Mouse (Mus musculus): ENCODE measurements around the gene Col27a1. TPM values are rescaled to one million over a fixed set of nuclear protein-coding genes. Genes with fewer than 3 reads are reported as not detected.

Col27a1 gene
- polyA plus RNA-seq, 1 experiment from 2014 or later = 18.5 TPM

DNA sequence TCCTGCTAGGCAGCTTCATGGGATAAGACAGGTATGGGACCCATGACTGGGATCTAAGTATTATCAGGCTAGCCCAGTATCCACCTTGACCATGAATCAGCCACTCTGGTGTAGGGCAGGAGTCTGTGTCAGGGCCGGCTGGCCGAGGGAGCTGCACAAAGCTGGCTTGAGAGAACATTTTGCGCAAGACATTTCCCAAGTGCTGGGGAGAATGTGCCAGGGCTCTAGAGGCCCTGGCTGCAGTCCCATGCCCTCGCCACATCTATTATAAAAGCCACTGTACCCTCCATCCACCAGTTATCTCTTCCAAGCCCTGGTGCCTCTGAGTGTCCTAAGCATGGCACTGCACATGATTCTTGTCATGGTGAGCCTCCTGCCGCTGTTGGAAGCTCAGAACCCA lies 148.3 kb downstream of the Col27a1 start, which contains the start of gene Orm2:
Gene Orm2, plus strand, starts transcription at position 300 of the 400 bp plus-strand sequence.
- no peaks in the 10 kb centered on the region for H3K9me3 ChIP-seq (ENCODE audit: control insufficient read depth, low read length)
- WGBS = 89% methylated on average over 5 of the region's 5 CpGs

DNA sequence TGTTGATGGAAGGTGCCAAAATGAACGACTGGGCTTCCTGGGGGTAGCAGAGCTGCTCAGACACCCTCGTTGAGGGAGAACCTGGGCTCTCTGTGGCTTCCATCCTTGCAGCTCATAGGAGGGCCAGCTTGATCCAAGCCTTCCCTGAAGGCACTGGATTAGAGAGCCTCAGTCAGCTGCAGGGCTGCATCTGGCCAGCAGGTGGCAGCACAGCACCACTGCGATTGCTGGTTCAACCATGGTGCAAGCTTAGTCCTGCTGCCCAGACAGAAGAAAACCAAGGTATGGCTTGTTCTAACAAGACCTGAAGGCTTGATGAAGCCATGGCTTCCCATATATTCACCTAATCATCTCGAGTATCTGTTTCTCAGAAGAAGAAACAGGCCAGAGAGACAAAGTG lies 154.8 kb downstream of the Col27a1 start:
- Histone ChIP-seq H3K4me1 (replicated peaks; ENCODE audit: control insufficient read depth, insufficient read depth, low read length) (no peaks in the 10 kb centered on the region), H3K4me2 (ENCODE audit: low read length) (no peak overlapping the region), H3K4me3 (ENCODE audit: low read depth, low read length) (no peak overlapping the region), H3K27me3 (replicated peaks; ENCODE audit: control insufficient read depth, insufficient read depth, low read length) (no peaks in the 10 kb centered on the region), H3K27ac (ENCODE audit: low read depth) (no peak overlapping the region), H3K9me3 (ENCODE audit: control insufficient read depth, low read length) (no peaks in the 10 kb centered on the region), H3K9ac (ENCODE audit: low read length) (no peak overlapping the region), H3K36me3 (ENCODE audit: control insufficient read depth, insufficient read depth, low read length) (peaks cover 56% of the 10 kb centered on the region)
- ATAC-seq (replicated peaks; ENCODE audit: low FRiP score, low TSS enrichment, low read depth) (0 out of 2 replicates have a peak, but pooled peaks have one; percentile 44), DNase-seq (ENCODE audit: low spot score) (peak; percentile 94)
- 21% methylated on average over 4 of the region's 4 CpGs for WGBS

More for the DNA sequence above, 148.3 kb downstream of the Col27a1 start, which contains the start of gene Orm2:
- H3K36me3 ChIP-seq (ENCODE audit: control insufficient read depth, insufficient read depth, low read length) = peaks cover under 1% of the 10 kb centered on the region
- no peak within 1 kb of the TSS for H3K9ac ChIP-seq (ENCODE audit: low read length)
- DNase-seq (ENCODE audit: low spot score) = no peak
- no peak within 1 kb of the TSS for H3K27ac ChIP-seq (ENCODE audit: low read depth)
- H3K27me3 ChIP-seq (replicated peaks; ENCODE audit: control insufficient read depth, insufficient read depth, low read length) = no peaks in the 10 kb centered on the region
- H3K4me1 ChIP-seq (replicated peaks; ENCODE audit: control insufficient read depth, insufficient read depth, low read length) = no peaks in the 10 kb centered on the region
- no peak for ATAC-seq (replicated peaks; ENCODE audit: low FRiP score, low TSS enrichment, low read depth)
- no peak within 1 kb of the TSS for H3K4me2 ChIP-seq (ENCODE audit: low read length)
- H3K4me3 ChIP-seq (ENCODE audit: low read depth, low read length) = no peak within 1 kb of the TSS

DNA sequence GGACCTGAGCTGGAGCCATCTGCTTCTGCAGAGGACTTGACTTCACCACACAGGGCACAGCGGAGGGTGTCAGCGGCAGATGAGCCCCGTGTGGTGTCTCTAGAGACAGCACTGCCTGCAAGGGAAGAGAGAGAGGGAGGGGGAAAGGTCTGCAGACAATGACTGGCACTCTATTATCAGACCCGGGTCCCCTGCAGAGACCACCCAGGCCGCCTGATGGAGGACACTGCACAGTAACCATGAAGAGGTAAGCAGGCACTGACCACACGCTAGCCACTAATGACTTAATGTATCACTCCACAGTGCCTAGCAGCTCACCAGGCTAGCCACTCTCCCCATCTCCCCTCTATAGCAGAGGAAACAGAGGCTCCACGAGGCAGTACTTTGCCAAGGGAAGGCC lies 157.1 kb downstream of the Col27a1 start:
- ATAC-seq (replicated peaks; ENCODE audit: low FRiP score, low TSS enrichment, low read depth) (no peak), DNase-seq (ENCODE audit: low spot score) (no peak)
- WGBS = 63% methylated on average over 7 of the region's 7 CpGs
- peaks cover 75% of the 10 kb centered on the region for H3K36me3 ChIP-seq (ENCODE audit: control insufficient read depth, insufficient read depth, low read length)
- no peak overlapping the region for H3K9ac ChIP-seq (ENCODE audit: low read length)
- no peaks in the 10 kb centered on the region for H3K4me1 ChIP-seq (replicated peaks; ENCODE audit: control insufficient read depth, insufficient read depth, low read length)
- no peak overlapping the region for H3K27ac ChIP-seq (ENCODE audit: low read depth)
- no peaks in the 10 kb centered on the region for H3K27me3 ChIP-seq (replicated peaks; ENCODE audit: control insufficient read depth, insufficient read depth, low read length)
- H3K4me3 ChIP-seq (ENCODE audit: low read depth, low read length) = no peak overlapping the region
- H3K4me2 ChIP-seq (ENCODE audit: low read length) = no peak overlapping the region
- H3K9me3 ChIP-seq (ENCODE audit: control insufficient read depth, low read length) = no peaks in the 10 kb centered on the region

DNA sequence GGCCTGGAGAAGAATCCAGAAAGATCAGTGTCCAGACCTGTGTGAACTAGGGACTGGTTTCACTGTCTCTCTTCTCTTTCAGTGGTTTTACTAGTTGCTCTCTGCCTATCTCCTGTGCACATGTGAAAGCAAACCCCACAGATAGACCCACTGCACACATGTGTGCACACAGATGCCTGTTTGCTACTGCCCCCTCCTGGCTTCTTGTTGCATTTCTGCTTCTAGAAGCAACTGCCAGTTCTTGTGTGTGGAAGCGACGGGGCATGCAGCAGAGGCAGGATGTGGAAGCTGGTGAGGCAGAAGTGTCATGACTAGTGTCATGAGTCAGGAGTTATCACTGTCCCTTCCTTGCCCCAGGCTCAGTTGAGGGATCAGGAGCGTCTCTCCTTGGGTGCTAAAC lies 158.1 kb downstream of the Col27a1 start:
- Histone ChIP-seq H3K4me3 (ENCODE audit: low read depth, low read length) (no peak overlapping the region), H3K9ac (ENCODE audit: low read length) (no peak overlapping the region), H3K27me3 (replicated peaks; ENCODE audit: control insufficient read depth, insufficient read depth, low read length) (no peaks in the 10 kb centered on the region), H3K4me2 (ENCODE audit: low read length) (no peak overlapping the region), H3K9me3 (ENCODE audit: control insufficient read depth, low read length) (no peaks in the 10 kb centered on the region), H3K27ac (ENCODE audit: low read depth) (no peak overlapping the region), H3K36me3 (ENCODE audit: control insufficient read depth, insufficient read depth, low read length) (peaks cover 85% of the 10 kb centered on the region), H3K4me1 (replicated peaks; ENCODE audit: control insufficient read depth, insufficient read depth, low read length) (no peaks in the 10 kb centered on the region)
- ATAC-seq (replicated peaks; ENCODE audit: low FRiP score, low TSS enrichment, low read depth) (no peak), DNase-seq (ENCODE audit: low spot score) (peak; percentile 58)
- WGBS = 59% methylated on average over 3 of the region's 3 CpGs

DNA sequence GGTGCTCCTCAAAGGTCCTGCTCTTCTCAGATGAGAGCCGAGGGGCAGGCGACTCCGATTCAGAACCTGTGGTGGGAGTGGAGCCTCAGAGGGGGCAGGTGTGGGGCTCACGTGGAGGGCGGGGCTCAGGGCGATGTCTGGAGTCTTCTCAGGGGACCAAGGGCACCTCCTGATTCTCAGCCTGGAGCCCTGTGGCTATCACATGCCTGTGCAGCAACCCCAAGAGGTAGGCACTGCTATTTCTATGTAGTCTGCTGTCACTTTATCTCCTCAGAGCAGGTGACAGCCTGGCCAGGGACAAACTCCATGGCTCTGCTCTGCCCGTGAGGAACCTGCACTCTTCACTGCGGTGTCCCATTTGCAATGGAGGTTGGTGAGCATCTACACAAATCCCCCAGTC lies 159.6 kb downstream of the Col27a1 start:
- no peaks in the 10 kb centered on the region for H3K27me3 ChIP-seq (replicated peaks; ENCODE audit: control insufficient read depth, insufficient read depth, low read length)
- H3K4me3 ChIP-seq (ENCODE audit: low read depth, low read length) = no peak overlapping the region
- no peak overlapping the region for H3K9ac ChIP-seq (ENCODE audit: low read length)
- 94% methylated on average over 8 of the region's 8 CpGs for WGBS
- ATAC-seq (replicated peaks; ENCODE audit: low FRiP score, low TSS enrichment, low read depth) (no peak), DNase-seq (ENCODE audit: low spot score) (no peak)
- no peak overlapping the region for H3K27ac ChIP-seq (ENCODE audit: low read depth)
- no peak overlapping the region for H3K4me2 ChIP-seq (ENCODE audit: low read length)
- H3K36me3 ChIP-seq (ENCODE audit: control insufficient read depth, insufficient read depth, low read length) = peaks cover 86% of the 10 kb centered on the region
- H3K4me1 ChIP-seq (replicated peaks; ENCODE audit: control insufficient read depth, insufficient read depth, low read length) = no peaks in the 10 kb centered on the region
- no peaks in the 10 kb centered on the region for H3K9me3 ChIP-seq (ENCODE audit: control insufficient read depth, low read length)

DNA sequence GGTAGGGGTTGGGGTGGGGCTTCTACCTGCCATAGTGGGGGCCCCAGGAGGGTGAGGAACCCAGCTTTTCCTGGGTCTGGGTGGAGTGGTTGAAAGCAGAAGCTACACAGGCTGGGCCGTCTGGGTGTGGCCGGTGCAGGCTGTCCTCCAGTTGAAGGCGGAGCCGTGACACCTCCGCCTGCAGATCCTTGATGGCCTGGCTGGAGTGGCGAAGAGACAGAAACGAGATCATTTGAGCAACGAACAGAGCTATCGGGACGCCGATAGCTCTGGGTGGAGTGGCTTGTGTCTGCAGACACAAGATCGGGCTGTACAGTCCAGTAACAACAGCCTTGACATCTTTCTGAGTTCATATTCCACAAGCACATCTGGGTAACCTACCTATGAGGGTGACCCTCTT lies 160.5 kb downstream of the Col27a1 start:
- no peak overlapping the region for H3K9ac ChIP-seq (ENCODE audit: low read length)
- H3K4me1 ChIP-seq (replicated peaks; ENCODE audit: control insufficient read depth, insufficient read depth, low read length) = no peaks in the 10 kb centered on the region
- ATAC-seq (replicated peaks; ENCODE audit: low FRiP score, low TSS enrichment, low read depth) (no peak), DNase-seq (ENCODE audit: low spot score) (no peak)
- no peaks in the 10 kb centered on the region for H3K9me3 ChIP-seq (ENCODE audit: control insufficient read depth, low read length)
- no peak overlapping the region for H3K4me3 ChIP-seq (ENCODE audit: low read depth, low read length)
- H3K27ac ChIP-seq (ENCODE audit: low read depth) = no peak overlapping the region
- 67% methylated on average over 12 of the region's 12 CpGs for WGBS
- H3K4me2 ChIP-seq (ENCODE audit: low read length) = no peak overlapping the region
- H3K36me3 ChIP-seq (ENCODE audit: control insufficient read depth, insufficient read depth, low read length) = peaks cover 90% of the 10 kb centered on the region
- no peaks in the 10 kb centered on the region for H3K27me3 ChIP-seq (replicated peaks; ENCODE audit: control insufficient read depth, insufficient read depth, low read length)

DNA sequence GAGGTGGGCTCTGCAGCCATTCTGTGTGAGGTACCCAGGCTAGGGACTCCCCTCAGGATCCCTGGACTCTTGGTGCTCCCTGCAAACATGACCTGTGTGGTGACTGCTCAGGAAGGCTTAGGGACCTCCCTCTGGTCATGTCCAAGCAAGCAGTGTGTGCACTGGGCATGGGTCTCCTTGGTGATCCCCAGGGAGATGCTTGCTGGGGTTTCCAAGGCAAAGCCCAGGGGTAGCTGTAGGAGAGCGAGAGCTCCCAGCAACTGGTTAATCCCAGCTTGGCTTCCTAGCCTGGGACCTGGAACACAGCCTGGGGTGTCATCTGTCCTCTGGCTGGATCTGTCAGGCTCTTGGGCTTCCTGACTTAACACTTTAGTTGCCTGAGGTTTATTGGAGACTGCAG lies 161.6 kb downstream of the Col27a1 start:
- WGBS = 86% methylated on average over 1 of the region's 1 CpGs
- Histone ChIP-seq H3K36me3 (ENCODE audit: control insufficient read depth, insufficient read depth, low read length) (peaks cover 91% of the 10 kb centered on the region), H3K9ac (ENCODE audit: low read length) (no peak overlapping the region), H3K27ac (ENCODE audit: low read depth) (no peak overlapping the region), H3K4me3 (ENCODE audit: low read depth, low read length) (no peak overlapping the region), H3K27me3 (replicated peaks; ENCODE audit: control insufficient read depth, insufficient read depth, low read length) (no peaks in the 10 kb centered on the region), H3K9me3 (ENCODE audit: control insufficient read depth, low read length) (no peaks in the 10 kb centered on the region), H3K4me1 (replicated peaks; ENCODE audit: control insufficient read depth, insufficient read depth, low read length) (no peaks in the 10 kb centered on the region), H3K4me2 (ENCODE audit: low read length) (no peak overlapping the region)
- DNase-seq (ENCODE audit: low spot score) = no peak
- ATAC-seq (replicated peaks; ENCODE audit: low FRiP score, low TSS enrichment, low read depth) = no peak

DNA sequence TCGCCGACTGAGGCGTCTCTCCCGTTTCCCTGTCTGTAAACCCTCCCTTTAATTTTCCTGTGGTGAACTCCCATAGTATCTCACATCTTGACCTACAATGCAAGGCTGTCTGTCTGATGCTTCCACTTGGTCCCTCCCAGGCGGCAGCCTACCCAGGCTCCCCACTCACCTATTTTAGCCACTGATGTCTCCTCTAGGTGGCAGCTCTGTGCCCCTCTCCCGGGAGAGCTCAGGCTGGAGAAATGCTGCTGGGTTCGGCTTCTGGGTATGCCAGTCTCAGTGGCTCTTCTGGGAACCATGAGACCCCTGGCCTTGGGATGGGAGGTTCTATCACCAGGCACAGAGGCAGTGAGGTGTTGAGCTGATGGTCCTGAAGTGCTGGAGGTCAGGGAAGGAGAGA lies 163.7 kb downstream of the Col27a1 start:
- peaks cover 93% of the 10 kb centered on the region for H3K36me3 ChIP-seq (ENCODE audit: control insufficient read depth, insufficient read depth, low read length)
- ATAC-seq (replicated peaks; ENCODE audit: low FRiP score, low TSS enrichment, low read depth) (no peak), DNase-seq (ENCODE audit: low spot score) (no peak)

DNA sequence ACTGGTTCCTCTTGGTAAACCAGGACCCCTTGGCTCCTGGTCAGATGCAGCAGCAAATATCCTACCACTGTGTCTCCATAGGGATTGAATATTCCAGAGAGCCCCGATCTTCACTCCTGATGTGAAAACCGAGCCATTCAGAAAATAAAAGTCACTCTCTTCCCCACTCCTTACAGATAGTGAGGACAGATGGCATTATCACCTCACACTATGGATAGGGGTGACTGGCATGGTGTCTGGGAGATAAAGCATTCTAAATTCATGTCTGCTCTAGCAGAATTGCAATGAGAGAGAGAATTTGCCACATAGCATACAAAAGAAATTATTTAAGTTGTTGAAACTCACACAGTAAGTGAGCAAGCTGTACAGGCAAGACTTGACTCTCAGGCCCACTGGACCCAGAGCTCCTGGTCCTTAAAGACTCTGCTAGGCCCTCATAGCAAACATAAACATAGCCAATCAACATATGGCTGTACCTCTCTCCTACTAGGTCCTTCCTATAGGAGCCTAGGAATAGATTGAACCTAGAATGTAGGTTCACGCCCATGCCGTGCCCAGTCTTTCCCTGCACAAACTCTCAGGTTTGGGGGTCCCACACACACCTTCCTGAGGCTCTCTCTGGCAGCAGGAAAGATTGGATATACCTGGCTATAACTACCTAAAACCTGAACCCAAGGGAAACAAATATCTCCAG lies 169.0 kb downstream of the Col27a1 start:
- Histone ChIP-seq H3K4me1 (replicated peaks; ENCODE audit: control insufficient read depth, insufficient read depth, low read length) (no peaks in the 10 kb centered on the region), H3K9me3 (ENCODE audit: control insufficient read depth, low read length) (no peaks in the 10 kb centered on the region), H3K9ac (ENCODE audit: low read length) (no peak overlapping the region), H3K27ac (ENCODE audit: low read depth) (no peak overlapping the region), H3K27me3 (replicated peaks; ENCODE audit: control insufficient read depth, insufficient read depth, low read length) (no peaks in the 10 kb centered on the region), H3K36me3 (ENCODE audit: control insufficient read depth, insufficient read depth, low read length) (peaks cover 79% of the 10 kb centered on the region), H3K4me3 (ENCODE audit: low read depth, low read length) (no peak overlapping the region), H3K4me2 (ENCODE audit: low read length) (no peak overlapping the region)
- 88% methylated on average over 4 of the region's 4 CpGs for WGBS
- ATAC-seq (replicated peaks; ENCODE audit: low FRiP score, low TSS enrichment, low read depth) (no peak), DNase-seq (ENCODE audit: low spot score) (no peak)

More for the DNA sequence above, 163.7 kb downstream of the Col27a1 start:
- 72% methylated on average over 7 of the region's 7 CpGs for WGBS
- Histone ChIP-seq H3K27ac (ENCODE audit: low read depth) (no peak overlapping the region), H3K27me3 (replicated peaks; ENCODE audit: control insufficient read depth, insufficient read depth, low read length) (no peaks in the 10 kb centered on the region), H3K4me3 (ENCODE audit: low read depth, low read length) (no peak overlapping the region), H3K9ac (ENCODE audit: low read length) (no peak overlapping the region), H3K9me3 (ENCODE audit: control insufficient read depth, low read length) (no peaks in the 10 kb centered on the region), H3K4me1 (replicated peaks; ENCODE audit: control insufficient read depth, insufficient read depth, low read length) (no peaks in the 10 kb centered on the region), H3K4me2 (ENCODE audit: low read length) (no peak overlapping the region)

All from intestine, embryonic 14.5 days (tissue).